Mouse (Mus musculus): ENCODE results near the gene Nckap5. TPM values are rescaled to one million over a fixed set of nuclear protein-coding genes. Genes with fewer than 3 reads are reported as not detected.
"Not testable (repeated sequence)": the region's sequence is repeated elsewhere in the genome, so short reads cannot be mapped to it uniquely, and the experiment has no call there.

Gene Nckap5
- total RNA-seq, 2 experiments from 2014 or later, result 0.19 TPM; not detected in 1

DNA sequence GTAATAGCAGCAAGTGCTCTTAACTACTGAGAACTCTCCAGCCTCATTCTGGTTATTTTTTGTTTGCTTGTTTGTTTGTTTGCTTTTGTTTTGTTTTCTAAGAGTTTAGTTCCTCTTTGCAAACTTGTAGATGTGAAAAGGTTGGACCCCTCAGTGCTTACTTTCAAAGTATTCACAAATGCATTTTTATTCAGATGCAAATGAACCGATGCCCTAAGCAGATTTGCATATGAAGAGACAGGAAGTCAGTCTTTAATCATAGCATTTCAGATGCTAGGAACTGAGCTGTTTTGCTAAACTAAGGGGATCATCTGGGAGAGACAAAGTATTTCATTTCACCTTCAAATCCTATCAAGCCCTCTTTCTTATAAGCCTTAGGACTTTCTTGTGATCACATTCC, 701.5 kb downstream of the Nckap5 start:
- ATAC-seq (replicated peaks; ENCODE audit: low FRiP score, poor library complexity, severe bottlenecking), result no peak

DNA sequence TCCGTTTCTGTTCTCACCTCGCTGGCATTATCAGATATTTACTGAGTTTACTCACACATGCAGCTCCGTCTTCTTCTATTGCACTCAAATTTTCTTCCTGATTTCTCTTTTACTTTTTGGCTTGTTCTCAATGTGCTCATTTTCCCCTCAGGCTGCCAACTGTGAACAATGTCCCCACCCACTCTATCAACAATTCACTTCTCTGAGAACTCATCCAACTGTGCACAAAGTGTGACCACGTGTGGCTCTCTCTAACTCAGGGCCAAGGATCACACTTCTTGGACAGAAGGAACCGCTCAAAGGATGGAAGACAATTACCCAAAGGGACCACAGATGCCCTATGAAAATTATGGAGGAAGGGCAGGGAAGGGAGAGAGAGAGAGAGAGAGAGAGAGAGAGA, 707.5 kb downstream of the Nckap5 start:
- no peak for ATAC-seq (replicated peaks; ENCODE audit: low FRiP score, poor library complexity, severe bottlenecking)

DNA sequence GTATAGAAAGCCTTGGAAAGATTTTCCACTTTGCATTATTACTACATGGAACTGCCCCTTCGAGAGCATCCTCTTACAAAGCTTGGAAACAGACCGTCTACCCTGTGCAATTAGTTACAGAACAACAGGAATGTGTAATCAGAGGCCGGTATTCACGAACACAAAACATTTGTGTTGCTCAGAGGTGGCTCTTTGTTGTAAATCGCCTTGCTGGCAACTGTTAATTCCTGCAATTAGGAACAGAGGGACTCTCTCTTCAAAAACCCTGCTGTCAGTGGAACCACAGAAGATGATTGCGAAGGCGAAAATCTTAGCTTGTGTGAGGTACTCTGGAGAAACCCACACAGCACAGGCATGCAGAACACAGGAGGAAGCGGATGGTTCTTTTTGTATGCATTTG, 710.1 kb downstream of the Nckap5 start:
- no peak for ATAC-seq (replicated peaks; ENCODE audit: low FRiP score, poor library complexity, severe bottlenecking)

DNA sequence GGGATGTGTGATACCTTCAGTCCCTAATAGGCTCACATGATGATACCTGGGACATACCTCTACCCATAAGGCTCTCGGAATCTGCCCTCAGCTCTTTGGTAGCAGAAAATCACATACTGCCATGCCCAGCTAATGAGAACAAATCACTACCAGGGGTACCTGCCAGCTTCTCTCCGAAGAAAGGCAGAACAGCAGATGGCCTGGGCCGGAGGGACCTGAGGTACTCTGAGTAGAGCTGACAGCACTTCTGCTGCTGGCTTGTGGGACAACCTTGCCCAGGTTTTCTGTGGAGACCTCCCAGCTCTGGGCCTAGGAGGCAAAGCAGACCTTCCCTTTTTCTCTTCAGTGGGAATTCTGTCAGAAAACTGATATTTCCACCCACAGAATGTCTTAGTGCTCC, 714.6 kb downstream of the Nckap5 start:
- no peak for ATAC-seq (replicated peaks; ENCODE audit: low FRiP score, poor library complexity, severe bottlenecking)

- no peak for ATAC-seq (replicated peaks; ENCODE audit: low FRiP score, poor library complexity, severe bottlenecking)
Observed at GRCm38 (mm10) chr1:126105673-126106256, 724.8 kb downstream of the Nckap5 start.

- no peak for ATAC-seq (replicated peaks; ENCODE audit: low FRiP score, poor library complexity, severe bottlenecking)
Observed at GRCm38 (mm10) chr1:126094346-126094745, 736.3 kb downstream of the Nckap5 start.

GRCm38 (mm10) chr1:126091979-126092378, 738.6 kb downstream of the Nckap5 start:
- ATAC-seq (replicated peaks; ENCODE audit: low FRiP score, poor library complexity, severe bottlenecking), result not testable (repeated sequence)

DNA sequence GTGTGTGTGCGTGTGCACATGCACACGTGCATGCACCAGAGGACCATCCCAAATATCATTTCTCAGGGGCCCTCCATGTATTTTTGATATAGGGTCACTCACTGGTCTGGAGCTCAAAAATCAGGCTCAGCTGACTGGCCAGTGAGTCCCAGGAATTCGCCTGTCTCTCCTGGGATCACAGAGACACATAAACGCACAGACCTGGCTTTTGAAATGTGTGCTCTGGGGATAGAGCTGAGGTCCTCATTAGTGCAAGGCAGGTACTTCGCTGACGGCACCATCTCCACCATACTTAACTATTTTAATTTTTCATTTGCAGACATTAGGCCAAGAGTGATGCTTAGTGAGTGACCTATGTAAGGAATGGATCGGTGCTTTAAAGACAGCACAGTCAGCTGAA, 743.4 kb downstream of the Nckap5 start:
- ATAC-seq (replicated peaks; ENCODE audit: low FRiP score, poor library complexity, severe bottlenecking), result no peak

- ATAC-seq (replicated peaks; ENCODE audit: low FRiP score, poor library complexity, severe bottlenecking), result no peak
Observed at GRCm38 (mm10) chr1:126076312-126076711, 754.3 kb downstream of the Nckap5 start.

- ATAC-seq (replicated peaks; ENCODE audit: low FRiP score, poor library complexity, severe bottlenecking), result no peak
Observed at GRCm38 (mm10) chr1:126070861-126071260, 759.7 kb downstream of the Nckap5 start.

DNA sequence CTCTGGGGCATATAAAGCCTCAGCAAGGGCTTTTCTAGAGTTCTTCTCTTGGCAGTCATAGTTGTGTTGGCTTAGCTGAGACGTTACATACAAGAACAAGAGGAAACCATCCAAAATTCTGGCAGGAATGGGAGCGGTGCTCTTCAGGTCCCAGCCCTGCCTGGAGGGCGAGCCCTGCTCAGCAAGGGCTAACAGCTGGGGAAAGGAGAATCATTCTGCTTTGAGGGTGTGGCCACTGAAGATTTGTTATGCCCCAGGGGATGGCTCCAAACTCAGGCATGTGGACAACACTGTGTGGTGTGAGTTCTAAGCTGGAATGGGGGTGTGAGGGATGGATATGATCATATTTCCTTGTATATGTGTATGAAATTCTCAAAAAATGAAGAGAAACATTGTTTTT, 779.1 kb downstream of the Nckap5 start:
- no peak for ATAC-seq (replicated peaks; ENCODE audit: low FRiP score, poor library complexity, severe bottlenecking)

- no peak for ATAC-seq (replicated peaks; ENCODE audit: low FRiP score, poor library complexity, severe bottlenecking)
Observed at GRCm38 (mm10) chr1:126042886-126043285, 787.7 kb downstream of the Nckap5 start.

GRCm38 (mm10) chr1:126027536-126027935, 803.1 kb downstream of the Nckap5 start:
- no peak for ATAC-seq (replicated peaks; ENCODE audit: low FRiP score, poor library complexity, severe bottlenecking)

- no peak for ATAC-seq (replicated peaks; ENCODE audit: low FRiP score, poor library complexity, severe bottlenecking)
Observed at GRCm38 (mm10) chr1:126024518-126024917, 806.1 kb downstream of the Nckap5 start.

GRCm38 (mm10) chr1:126022959-126023358, 807.6 kb downstream of the Nckap5 start:
- ATAC-seq (replicated peaks; ENCODE audit: low FRiP score, poor library complexity, severe bottlenecking), result no peak

DNA sequence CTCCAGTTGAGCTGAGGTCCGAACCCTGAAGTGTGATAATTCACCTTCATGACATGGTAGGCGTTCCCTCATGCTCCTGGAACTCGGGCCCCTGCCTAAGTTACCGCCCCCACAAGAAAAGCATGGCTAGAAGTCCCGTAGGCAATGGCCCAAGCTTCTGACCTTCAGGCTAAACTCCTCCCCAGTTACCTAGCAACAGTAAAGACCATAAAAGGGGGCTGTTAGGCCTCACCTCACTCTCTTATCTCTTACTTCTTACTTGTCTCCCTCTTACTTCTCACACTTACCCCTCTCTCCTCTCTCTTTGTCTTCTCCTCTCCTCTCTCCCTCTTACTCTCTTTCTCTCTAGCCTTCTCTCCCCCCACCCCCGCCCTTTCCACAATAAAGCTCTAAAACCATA, 811.9 kb downstream of the Nckap5 start:
- not testable (repeated sequence) for ATAC-seq (replicated peaks; ENCODE audit: low FRiP score, poor library complexity, severe bottlenecking)

DNA sequence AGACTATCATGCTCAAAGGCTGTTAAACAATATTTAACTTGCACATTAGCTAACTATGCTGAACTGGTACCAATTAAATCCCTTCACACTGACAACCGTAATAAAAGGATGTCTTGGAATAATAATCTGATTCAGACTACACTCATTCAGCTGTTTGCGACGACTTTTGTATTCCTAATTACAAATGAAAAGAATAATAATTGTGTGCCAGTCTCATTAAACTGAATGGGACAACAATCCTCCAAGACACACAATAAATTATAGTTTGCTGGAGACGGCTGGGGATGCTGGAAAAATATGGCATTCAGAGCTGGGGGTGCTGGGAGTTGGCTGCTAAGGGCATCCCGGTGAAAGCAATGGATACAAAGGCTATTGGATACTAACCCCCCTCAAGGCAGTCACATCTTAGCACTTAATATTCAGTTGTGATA, 818.9 kb downstream of the Nckap5 start:
- no peak for ATAC-seq (replicated peaks; ENCODE audit: low FRiP score, poor library complexity, severe bottlenecking)

- no peak for ATAC-seq (replicated peaks; ENCODE audit: low FRiP score, poor library complexity, severe bottlenecking)
Observed at GRCm38 (mm10) chr1:126007571-126007970, 823.0 kb downstream of the Nckap5 start.

- ATAC-seq (replicated peaks; ENCODE audit: low FRiP score, poor library complexity, severe bottlenecking), result no peak
Observed at GRCm38 (mm10) chr1:126005672-126006071, 824.9 kb downstream of the Nckap5 start.

DNA sequence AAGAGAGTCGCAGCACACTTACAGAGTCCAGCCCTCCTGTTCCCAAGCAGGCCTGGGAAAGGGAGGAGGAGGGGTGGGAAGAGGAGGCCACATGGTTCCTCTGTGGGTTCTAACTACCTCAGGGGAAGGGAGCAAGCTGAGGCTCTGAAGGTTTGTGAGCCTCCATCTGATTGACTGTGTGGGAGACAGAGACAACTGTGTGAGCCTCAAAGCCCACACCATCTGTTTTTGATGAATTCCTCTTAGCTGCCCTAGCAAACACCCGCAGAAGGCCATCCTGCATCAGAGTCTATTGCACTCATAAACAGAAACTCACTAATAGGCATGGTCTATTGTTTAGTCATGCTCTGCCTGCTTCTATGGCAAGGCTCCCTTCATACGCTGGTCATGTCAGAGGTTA, 834.1 kb downstream of the Nckap5 start:
- no peak for ATAC-seq (replicated peaks; ENCODE audit: low FRiP score, poor library complexity, severe bottlenecking)

GRCm38 (mm10) chr1:125987803-125988202, 842.8 kb downstream of the Nckap5 start:
- no peak for ATAC-seq (replicated peaks; ENCODE audit: low FRiP score, poor library complexity, severe bottlenecking)

- no peak for ATAC-seq (replicated peaks; ENCODE audit: low FRiP score, poor library complexity, severe bottlenecking)
Observed at GRCm38 (mm10) chr1:125984570-125984969, 846.0 kb downstream of the Nckap5 start.

Data from erythroblast, adult 5-6 weeks (primary cell).